Mouse (Mus musculus) embryo, embryonic 10 days (tissue): ENCODE data around the gene Nfix.

Source experiments
- DNase-seq: peaks from one replicate; pipeline ENCODE4 v3.0.0-alpha.2; 2015; ENCODE audit warnings: low spot score

The Nfix gene

GRCm38 (mm10) chr8:84799999-84800831 lies at the start of gene Nfix:
Nfix (minus strand) TSS chr8:84800344.
- DNase-seq, result peak; percentile 58

GRCm38 (mm10) chr8:84847684-84848435 lies 47.7 kb upstream of the Nfix start:
- DNase-seq, result no peak

GRCm38 (mm10) chr8:84846722-84847572 lies 46.8 kb upstream of the Nfix start, which contains the start of gene Calr:
Calr (minus strand) TSS chr8:84846934.
- peak; percentile 100 for DNase-seq

- no peak for DNase-seq
Observed at GRCm38 (mm10) chr8:84846094-84846721, 46.1 kb upstream of the Nfix start.

- DNase-seq, result peak; percentile 58
Observed at GRCm38 (mm10) chr8:84845355-84846093, 45.4 kb upstream of the Nfix start.

- no peak for DNase-seq
Observed at GRCm38 (mm10) chr8:84844397-84845070, 44.4 kb upstream of the Nfix start.

- DNase-seq, result no peak
Observed at GRCm38 (mm10) chr8:84841514-84841913, 41.4 kb upstream of the Nfix start.

GRCm38 (mm10) chr8:84840248-84840999 lies 40.3 kb upstream of the Nfix start, which contains the start of gene Rad23a:
Rad23a (minus strand) TSS chr8:84840665.
- peak; percentile 99 for DNase-seq

GRCm38 (mm10) chr8:84839875-84840247 lies 39.7 kb upstream of the Nfix start:
- DNase-seq, result no peak

- no peak for DNase-seq
Observed at GRCm38 (mm10) chr8:84839411-84839810, 39.3 kb upstream of the Nfix start.

- no peak for DNase-seq
Observed at GRCm38 (mm10) chr8:84838513-84838912, 38.4 kb upstream of the Nfix start.

- no peak for DNase-seq
Observed at GRCm38 (mm10) chr8:84837912-84838470, 37.8 kb upstream of the Nfix start.

- peak; percentile 81 for DNase-seq
Observed at GRCm38 (mm10) chr8:84837149-84837911, 37.2 kb upstream of the Nfix start.

GRCm38 (mm10) chr8:84834866-84835855 lies 35.0 kb upstream of the Nfix start:
- no peak for DNase-seq

GRCm38 (mm10) chr8:84834002-84834865 lies 34.1 kb upstream of the Nfix start:
- no peak for DNase-seq
